Mouse (Mus musculus) testis, adult 2 months (tissue): ENCODE measurements around the gene Krt222.

Experiments
- CTCF ChIP-seq: fragments of 200-500 bp; IDR thresholded peaks from 2 replicates; pipeline ENCODE4 v1.5.1; 2012; ENCODE audit warnings: low read depth, mild to moderate bottlenecking, inconsistent platforms, low read length, moderate library complexity; ENCODE audit not compliant: control insufficient read depth, insufficient read depth, insufficient replicate concordance
- POLR2A ChIP-seq: fragments of 200-500 bp; IDR thresholded peaks from 2 replicates; pipeline ENCODE4 v1.6.1; 2012; ENCODE audit warnings: low read depth, mild to moderate bottlenecking, inconsistent platforms, low read length, moderate library complexity; ENCODE audit not compliant: control insufficient read depth

DNA sequence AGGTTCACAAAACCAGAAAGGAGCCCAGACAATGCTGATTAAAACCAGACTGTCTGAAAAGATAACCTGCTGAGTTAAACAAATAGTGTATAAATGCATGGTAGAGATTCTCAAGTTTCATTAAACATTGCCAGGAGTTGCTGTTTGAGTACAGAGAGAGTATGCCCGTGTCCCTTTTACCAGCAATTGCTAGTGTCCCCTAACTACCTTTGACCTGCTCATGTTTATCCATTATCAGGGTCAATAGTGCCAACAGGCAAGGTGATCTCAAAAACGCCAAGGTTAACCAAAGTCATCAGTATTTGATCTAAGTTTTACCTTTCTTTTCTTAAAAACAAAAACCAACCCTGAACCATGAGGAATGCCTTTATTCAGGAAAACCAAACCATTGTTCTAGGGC lies 31.9 kb downstream of the Krt222 start:
- TF ChIP-seq CTCF (no peak), POLR2A (no peak)
